Mouse (Mus musculus) MEL (cell line): Measurements from ENCODE around the gene Hoxa1.

Experiments
- CHD1 ChIP-seq: IDR thresholded peaks from 2 replicates; pipeline ENCODE4 v1.6.1; 2012; ENCODE audit warnings: low read depth, mild to moderate bottlenecking, inconsistent platforms, low read length, improper control_type of control experiment
- CTCF ChIP-seq, 3 experiments: IDR thresholded peaks in 2 of 3; conservative IDR thresholded peaks in 1 of 3; 2 replicates each; pipeline ENCODE4 v1.5.1; 2011 to 2012; ENCODE audit warnings: low read length in 3 of 3, low read depth in 2 of 3, mild to moderate bottlenecking in 2 of 3, improper control_type of control experiment in 1 of 3, inconsistent platforms in 1 of 3, mixed read lengths in 1 of 3, moderate library complexity in 1 of 3; ENCODE audit not compliant: control insufficient read depth in 1 of 3, insufficient read depth in 1 of 3, poor library complexity in 1 of 3, severe bottlenecking in 1 of 3
- E2F4 ChIP-seq: IDR thresholded peaks from 2 replicates; pipeline ENCODE4 v1.6.1; 2011; ENCODE audit warnings: low read depth, low read length, improper control_type of control experiment, borderline replicate concordance
- EP300 ChIP-seq, 2 experiments: IDR thresholded peaks; 2 replicates each; pipeline ENCODE4 v1.6.1; 2011; ENCODE audit warnings: improper control_type of control experiment in 2 of 2, low read length in 2 of 2, low read depth in 1 of 2, mild to moderate bottlenecking in 1 of 2
- GABPA ChIP-seq: IDR thresholded peaks from 2 replicates; pipeline ENCODE4 v1.6.1; 2012; ENCODE audit warnings: low read depth, mild to moderate bottlenecking, inconsistent platforms, low read length, improper control_type of control experiment, moderate library complexity
- GATA1 ChIP-seq: IDR thresholded peaks from 2 replicates; pipeline ENCODE4 v1.6.1; 2011; ENCODE audit warnings: low read depth, low read length, improper control_type of control experiment
- NRF1 ChIP-seq: IDR thresholded peaks from 2 replicates; pipeline ENCODE4 v1.6.1; 2014; ENCODE audit warnings: low read depth, mild to moderate bottlenecking, inconsistent platforms, low read length, improper control_type of control experiment, moderate library complexity; ENCODE audit not compliant: poor library complexity, insufficient read depth, severe bottlenecking
- POLR2A ChIP-seq, 2 experiments: IDR thresholded peaks; 2 replicates each; pipeline ENCODE4 v1.6.1; 2011 to 2012; ENCODE audit warnings: low read length in 2 of 2, mild to moderate bottlenecking in 2 of 2, control low read depth in 1 of 2, improper control_type of control experiment in 1 of 2, low read depth in 1 of 2, moderate library complexity in 1 of 2; ENCODE audit not compliant: control insufficient read depth in 1 of 2, insufficient read depth in 1 of 2, poor library complexity in 1 of 2
- RCOR1 ChIP-seq: IDR thresholded peaks from 2 replicates; pipeline ENCODE4 v1.6.1; 2012; ENCODE audit warnings: low read depth, mild to moderate bottlenecking, inconsistent platforms, low read length, improper control_type of control experiment
- SIN3A ChIP-seq: IDR thresholded peaks from 2 replicates; pipeline ENCODE4 v1.6.1; 2012; ENCODE audit warnings: low read length, improper control_type of control experiment, inconsistent platforms
- SMC3 ChIP-seq: IDR thresholded peaks from 2 replicates; pipeline ENCODE4 v1.6.1; 2011; ENCODE audit warnings: low read depth, low read length, improper control_type of control experiment
- TBP ChIP-seq: IDR thresholded peaks from 2 replicates; pipeline ENCODE4 v1.8.0; 2011; ENCODE audit warnings: low read depth, low read length, improper control_type of control experiment
- TCF12 ChIP-seq: IDR thresholded peaks from 2 replicates; pipeline ENCODE4 v1.6.1; 2014; ENCODE audit warnings: low read depth, mild to moderate bottlenecking, inconsistent platforms, low read length, improper control_type of control experiment, moderate library complexity

DNA sequence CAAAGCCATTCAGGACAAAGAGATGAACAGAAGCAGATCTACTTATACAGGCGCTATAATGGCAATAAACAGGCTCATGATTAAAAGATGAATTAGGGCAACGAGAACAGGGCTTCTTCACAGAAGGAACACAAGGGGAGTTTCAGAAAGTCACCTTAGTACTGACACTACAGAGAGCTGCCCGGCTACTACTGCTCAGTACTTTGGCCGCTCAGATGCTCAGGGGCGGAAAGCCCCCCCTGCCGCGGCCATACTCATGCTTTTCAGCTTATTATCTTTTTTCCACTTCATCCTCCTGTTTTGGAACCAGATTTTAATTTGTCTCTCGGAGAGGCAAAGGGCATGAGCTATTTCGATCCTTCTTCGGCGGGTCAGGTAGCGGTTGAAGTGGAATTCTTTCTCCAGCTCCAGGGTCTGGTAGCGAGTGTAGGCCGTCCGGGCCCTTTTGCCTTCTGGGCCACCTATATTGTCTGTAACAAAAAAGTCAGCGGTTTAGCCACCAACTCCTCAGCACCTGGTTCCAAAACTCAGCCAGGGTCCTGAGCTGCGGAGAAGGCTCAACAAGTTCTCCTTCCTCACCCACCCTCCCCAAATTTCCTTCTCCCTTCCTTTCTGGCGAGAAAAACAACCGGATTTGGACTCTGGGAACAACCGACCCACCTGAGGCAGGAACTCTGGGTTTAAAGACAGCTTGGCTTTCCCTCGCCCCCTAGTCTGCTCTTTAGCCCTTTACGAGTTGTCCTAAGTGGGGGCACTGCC is 44.4 kb upstream of the Hoxa1 start:
- no peak for TF ChIP-seq GATA1
- TF ChIP-seq RCOR1 = no peak
- no peak for TF ChIP-seq E2F4
- TF ChIP-seq CHD1 = no peak
- no peak for TF ChIP-seq SIN3A
- no peak for TF ChIP-seq GABPA
- TF ChIP-seq CTCF (IDR thresholded peaks at IDR 0.05 in 2 of 3, conservative IDR thresholded peaks at IDR 0.05 in 1 of 3; ENCODE audit: control insufficient read depth in 1 of 3, insufficient read depth in 1 of 3, low read depth in 2 of 3, low read length in 3 of 3, poor library complexity in 1 of 3, severe bottlenecking in 1 of 3) = no peak
- no peak for TF ChIP-seq EP300 (IDR thresholded peaks at IDR 0.05; ENCODE audit: low read depth in 1 of 2, low read length in 2 of 2)
- TF ChIP-seq NRF1 = no peak
- no peak for TF ChIP-seq TCF12
- no peak for TF ChIP-seq POLR2A (IDR thresholded peaks at IDR 0.05; ENCODE audit: control insufficient read depth in 1 of 2, insufficient read depth in 1 of 2, low read depth in 1 of 2, low read length in 2 of 2, poor library complexity in 1 of 2)
- no peak for TF ChIP-seq SMC3
- no peak for TF ChIP-seq TBP
